Mouse (Mus musculus) intestine, postnatal 0 days (tissue): ENCODE measurements at regions not wholly inside any gene's neighbourhood (a gene's known extent, or its start where the extent isn't known, plus 50 kb on each side); places are given as distances from the start of the nearest gene placed in this dataset.

ENCODE experiments used
- ATAC-seq: fragments of 200-750 bp; cut with Nextera tagmentation; 2 replicates; pipeline ENCODE4 v1.8.0; 2017; ENCODE audit warnings: mild to moderate bottlenecking, moderate TSS enrichment, moderate library complexity
- H3K27ac ChIP-seq: fragments of 300-500 bp; sonication (generic); 2 replicates; pipeline ENCODE4 v1.5.1; 2014; ENCODE audit warnings: mild to moderate bottlenecking, low read depth, low read length, moderate library complexity
- H3K27me3 ChIP-seq: fragments of 300-500 bp; sonication (generic); replicated peaks from 2 replicates; pipeline ENCODE4 v1.6.1; 2014; ENCODE audit warnings: low read length, mixed read lengths; ENCODE audit not compliant: control insufficient read depth, insufficient read depth
- H3K36me3 ChIP-seq: fragments of 300-500 bp; sonication (generic); 2 replicates; pipeline ENCODE4 v1.6.1; 2014; ENCODE audit warnings: mild to moderate bottlenecking, moderate library complexity; ENCODE audit not compliant: control insufficient read depth, insufficient read depth
- H3K4me1 ChIP-seq: fragments of 300-500 bp; sonication (generic); replicated peaks from 2 replicates; pipeline ENCODE4 v1.6.1; 2014; ENCODE audit warnings: antibody characterized with exemption, low read length, mixed read lengths; ENCODE audit not compliant: control insufficient read depth, insufficient read depth
- H3K4me2 ChIP-seq: fragments of 300-500 bp; sonication (generic); replicated peaks from 2 replicates; pipeline ENCODE4 v1.6.1; 2014; ENCODE audit warnings: low read depth, mild to moderate bottlenecking, moderate library complexity
- H3K4me3 ChIP-seq: fragments of 300-500 bp; sonication (generic); 2 replicates; pipeline ENCODE4 v1.5.1; 2014; ENCODE audit warnings: low read depth, low read length
- H3K9ac ChIP-seq: fragments of 300-500 bp; sonication (generic); 2 replicates; pipeline ENCODE4 v1.6.1; 2014; ENCODE audit warnings: mild to moderate bottlenecking, low read depth, low read length
- H3K9me3 ChIP-seq: fragments of 300-500 bp; sonication (generic); 2 replicates; pipeline ENCODE4 v1.6.1; 2016; ENCODE audit warnings: mixed run types; ENCODE audit not compliant: control insufficient read depth
- CTCF ChIP-seq: sonication (generic); IDR thresholded peaks from 2 replicates; pipeline ENCODE4 v1.5.1; 2016; ENCODE audit warnings: low read depth, mild to moderate bottlenecking, control low read depth, antibody characterized with exemption, moderate library complexity
- WGBS: fragments of 180-500 bp; shearing (Covaris S2); extraction: QIAGEN DNeasy Blood & Tissue Kit; methylation state at CpG from one replicate; pipeline ENCODE4 v1.1.7; 2014; 5-methylcytosine and 5-hydroxymethylcytosine counted together

GRCm38 (mm10) chrX:133787112-133787511 is 63.7 kb upstream of the Tnmd start:
- no peak overlapping the region for H3K4me2 ChIP-seq
- H3K9me3 ChIP-seq: no peaks in the 10 kb centered on the region
- no peak overlapping the region for H3K9ac ChIP-seq
- H3K27ac ChIP-seq: no peak overlapping the region
- H3K4me3 ChIP-seq: no peak overlapping the region
- 20% methylated on average over 1 of the region's 1 CpGs for WGBS
- H3K4me1 ChIP-seq: no peaks in the 10 kb centered on the region
- H3K36me3 ChIP-seq: no peaks in the 10 kb centered on the region
- peak; percentile 38 for TF ChIP-seq CTCF
- ATAC-seq: no peak
- no peaks in the 10 kb centered on the region for H3K27me3 ChIP-seq

GRCm38 (mm10) chrX:133754026-133754425 is 65.2 kb upstream of the Pcdh19 start:
- Histone ChIP-seq H3K36me3 (no peaks in the 10 kb centered on the region), H3K9ac (no peak overlapping the region), H3K4me2 (no peak overlapping the region), H3K9me3 (no peaks in the 10 kb centered on the region), H3K27me3 (no peaks in the 10 kb centered on the region), H3K27ac (no peak overlapping the region), H3K4me3 (no peak overlapping the region), H3K4me1 (no peaks in the 10 kb centered on the region)
- no peak for TF ChIP-seq CTCF
- WGBS: 73% methylated on average over 1 of the region's 1 CpGs
- no peak for ATAC-seq

- TF ChIP-seq CTCF: no peak
- no peak overlapping the region for H3K4me3 ChIP-seq
- no peaks in the 10 kb centered on the region for H3K27me3 ChIP-seq
- H3K36me3 ChIP-seq: no peaks in the 10 kb centered on the region
- H3K4me2 ChIP-seq: no peak overlapping the region
- no peaks in the 10 kb centered on the region for H3K4me1 ChIP-seq
- H3K9me3 ChIP-seq: no peaks in the 10 kb centered on the region
- H3K27ac ChIP-seq: no peak overlapping the region
- H3K9ac ChIP-seq: no peak overlapping the region
- 75% methylated on average over 3 of the region's 3 CpGs for WGBS
- ATAC-seq: no peak
Observed at GRCm38 (mm10) chrX:133752232-133752631, 63.4 kb upstream of the Pcdh19 start.

DNA sequence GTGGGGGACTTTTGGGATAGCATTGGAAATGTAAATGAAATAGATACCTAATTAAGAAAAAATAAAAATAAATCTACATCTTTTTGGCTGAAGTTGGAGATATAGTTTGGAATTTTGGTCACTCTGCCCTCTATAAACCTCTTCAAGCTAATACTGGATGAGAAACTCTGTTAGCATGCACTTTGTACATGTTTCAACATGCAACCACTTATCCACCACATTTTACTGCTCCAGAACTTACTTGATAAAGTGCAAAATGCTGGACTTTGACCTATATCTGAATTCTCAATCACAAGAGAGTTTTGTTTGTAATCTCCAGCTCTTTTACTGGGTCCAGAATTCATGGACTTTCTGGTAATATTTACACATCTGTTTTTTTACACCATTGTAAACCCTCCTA is 54.7 kb upstream of the Pcdh19 start:
- TF ChIP-seq CTCF: no peak
- Histone ChIP-seq H3K9me3 (no peaks in the 10 kb centered on the region), H3K4me2 (no peak overlapping the region), H3K27me3 (no peaks in the 10 kb centered on the region), H3K4me3 (no peak overlapping the region), H3K36me3 (no peaks in the 10 kb centered on the region), H3K9ac (no peak overlapping the region), H3K4me1 (no peaks in the 10 kb centered on the region), H3K27ac (no peak overlapping the region)
- ATAC-seq: peak; percentile 93

DNA sequence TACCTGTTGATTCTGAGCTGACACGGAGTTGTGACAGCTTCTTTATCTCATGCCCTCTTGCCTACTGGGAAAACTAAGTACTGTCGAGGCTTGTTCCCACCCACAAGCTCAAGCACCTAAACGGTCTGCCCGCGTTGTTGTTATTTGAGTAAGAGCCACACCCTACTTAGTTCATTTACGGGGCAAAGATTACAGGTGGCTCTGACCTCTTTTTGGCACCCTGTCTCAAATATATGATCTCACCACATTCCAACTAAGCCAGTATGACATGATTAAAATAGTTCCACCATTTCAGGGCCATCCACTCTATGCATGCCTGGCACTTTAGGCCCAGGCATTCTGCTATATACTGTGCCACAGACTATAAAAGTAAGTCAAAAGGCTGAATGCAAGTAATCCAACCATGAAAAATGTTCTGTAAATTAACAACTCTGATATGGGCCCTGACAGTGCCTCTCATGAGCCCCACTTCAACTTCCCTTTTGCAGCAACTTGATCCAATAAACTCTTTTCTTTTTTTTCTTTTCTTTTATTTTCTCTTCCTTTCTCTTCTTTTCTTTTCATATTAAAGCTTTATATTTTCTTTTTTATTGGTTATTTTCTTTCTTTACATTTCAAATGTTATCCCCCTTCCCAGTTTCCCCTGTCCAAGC is 50.3 kb upstream of the Pcdh19 start:
- no peaks in the 10 kb centered on the region for H3K27me3 ChIP-seq
- H3K4me3 ChIP-seq: no peak overlapping the region
- 63% methylated on average over 6 of the region's 6 CpGs for WGBS
- no peaks in the 10 kb centered on the region for H3K9me3 ChIP-seq
- no peak overlapping the region for H3K9ac ChIP-seq
- no peaks in the 10 kb centered on the region for H3K4me1 ChIP-seq
- no peak overlapping the region for H3K4me2 ChIP-seq
- TF ChIP-seq CTCF: no peak
- peak; percentile 67 for ATAC-seq
- H3K36me3 ChIP-seq: no peaks in the 10 kb centered on the region
- no peak overlapping the region for H3K27ac ChIP-seq
